Mouse (Mus musculus): ENCODE measurements around the gene Ube2c. TPM values are rescaled to one million over a fixed set of nuclear protein-coding genes. Genes with fewer than 3 reads are reported as not detected.
A peak's percentile ranks its signal among the peaks of the same experiment; 100 is the strongest.

Gene Ube2c
- total and polyA plus RNA-seq, 3 experiments, result 1.5 to 7.3 (median 4.2) TPM

- H3K79me2 ChIP-seq (replicated peaks; ENCODE audit: control insufficient read depth, insufficient read depth, low read length), result no peaks in the 10 kb centered on the region
- intact Hi-C loops (cut with DNase I), result no loop called here
- TF ChIP-seq EP300 (IDR thresholded peaks at IDR 0.05; ENCODE audit: insufficient read depth, low read depth, low read length), result no peak
- TF ChIP-seq POLR2A (IDR thresholded peaks at IDR 0.05; ENCODE audit: insufficient read depth, low read depth, low read length), result no peak
- no peak for TF ChIP-seq CTCF (IDR thresholded peaks at IDR 0.05)
- H3K27ac ChIP-seq, result no peak overlapping the region
- 86% methylated on average over 10 of the region's 11 CpGs for WGBS
- no peak for DNase-seq
- no peak overlapping the region for H3K4me3 ChIP-seq
- no peaks in the 10 kb centered on the region for H3K27me3 ChIP-seq (ENCODE audit: control insufficient read depth, insufficient read depth, low read length)
- peaks cover 17% of the 10 kb centered on the region for H3K36me3 ChIP-seq (ENCODE audit: control insufficient read depth, insufficient read depth, low read length)
- peaks cover 1% of the 10 kb centered on the region; the same call in 1 of the 2 replicates for H3K4me1 ChIP-seq (ENCODE audit: control insufficient read depth, insufficient read depth, low read length)
- H3K9ac ChIP-seq (ENCODE audit: low read depth, low read length), result no peak overlapping the region
Measured at GRCm38 (mm10) chr2:164757841-164758240, 11.9 kb upstream of the Ube2c start.

DNA sequence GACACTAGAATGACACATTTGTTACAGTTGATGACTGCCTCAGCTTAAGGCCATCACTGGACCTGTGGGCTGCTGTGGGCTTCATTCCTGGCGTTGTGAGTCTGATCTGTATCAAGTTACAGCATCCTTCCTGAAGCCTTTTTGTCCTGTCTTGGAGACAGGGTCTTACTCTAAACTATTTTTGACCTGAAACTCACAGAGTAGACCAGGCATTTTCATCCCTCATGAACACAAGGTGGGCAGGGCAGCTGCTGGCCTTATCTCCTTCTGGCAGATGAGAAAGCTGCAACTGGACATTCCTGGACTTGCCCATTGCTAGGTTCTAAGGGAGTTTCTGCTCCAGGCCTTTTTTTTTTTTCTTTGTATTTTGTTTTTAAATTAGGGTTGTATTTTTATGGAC lies 11.0 kb upstream of the Ube2c start:
- no peaks in the 10 kb centered on the region for H3K27me3 ChIP-seq (ENCODE audit: control insufficient read depth, insufficient read depth, low read length)
- H3K79me2 ChIP-seq (replicated peaks; ENCODE audit: control insufficient read depth, insufficient read depth, low read length), result no peaks in the 10 kb centered on the region
- no peak for DNase-seq
- H3K27ac ChIP-seq, result no peak overlapping the region
- WGBS, result 63% methylated on average over 1 of the region's 1 CpGs
- H3K4me3 ChIP-seq, result no peak overlapping the region
- H3K36me3 ChIP-seq (ENCODE audit: control insufficient read depth, insufficient read depth, low read length), result peaks cover 17% of the 10 kb centered on the region
- no peak overlapping the region for H3K9ac ChIP-seq (ENCODE audit: low read depth, low read length)
- intact Hi-C loops (cut with DNase I), result no loop called here
- no peak for TF ChIP-seq POLR2A (IDR thresholded peaks at IDR 0.05; ENCODE audit: insufficient read depth, low read depth, low read length)
- TF ChIP-seq CTCF (IDR thresholded peaks at IDR 0.05), result no peak
- no peak for TF ChIP-seq EP300 (IDR thresholded peaks at IDR 0.05; ENCODE audit: insufficient read depth, low read depth, low read length)
- peaks cover 1% of the 10 kb centered on the region; the same call in 1 of the 2 replicates for H3K4me1 ChIP-seq (ENCODE audit: control insufficient read depth, insufficient read depth, low read length)

DNA sequence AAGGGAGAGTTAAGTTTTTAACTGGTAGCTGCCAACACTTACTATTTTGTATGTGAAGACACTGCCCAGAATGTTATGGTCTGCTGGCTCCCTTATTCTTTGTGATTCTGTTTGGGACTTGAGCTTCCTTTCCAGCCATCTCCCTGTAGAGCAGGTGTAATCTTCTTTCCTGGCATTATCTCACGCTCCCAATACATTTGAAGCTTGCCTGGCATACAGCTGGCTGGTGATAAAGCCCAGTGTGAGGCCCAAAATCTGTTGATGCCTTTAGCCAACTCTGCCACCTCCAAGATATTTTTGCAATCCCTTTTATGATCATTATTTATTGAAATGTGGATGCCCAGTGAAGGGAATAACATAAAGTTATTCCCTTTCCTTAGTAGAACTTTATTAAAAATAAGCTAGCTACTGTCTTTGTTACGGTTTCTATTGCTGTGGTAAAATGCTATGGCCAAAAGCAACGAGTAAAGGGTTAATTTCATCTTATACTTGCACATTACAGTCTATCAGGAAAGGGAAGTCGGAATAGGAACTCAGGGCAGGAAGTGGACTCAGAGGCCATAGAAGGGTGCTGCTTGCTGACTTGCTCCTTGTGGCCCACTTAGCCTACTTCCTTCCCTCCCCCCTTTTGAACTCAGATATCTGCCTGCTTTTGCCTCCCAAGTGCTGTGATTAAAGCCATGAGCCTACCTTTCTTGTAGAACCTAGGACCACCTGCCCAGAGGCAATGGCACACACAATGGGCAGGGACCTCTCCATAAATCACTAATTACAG lies 9.5 kb upstream of the Ube2c start:
- Histone ChIP-seq H3K4me3 (no peak overlapping the region), H3K36me3 (ENCODE audit: control insufficient read depth, insufficient read depth, low read length) (peaks cover 8% of the 10 kb centered on the region), H3K27me3 (ENCODE audit: control insufficient read depth, insufficient read depth, low read length) (no peaks in the 10 kb centered on the region), H3K9ac (ENCODE audit: low read depth, low read length) (no peak overlapping the region), H3K27ac (no peak overlapping the region), H3K4me1 (ENCODE audit: control insufficient read depth, insufficient read depth, low read length) (no peaks in the 10 kb centered on the region; the same call in 1 of the 2 replicates), H3K79me2 (replicated peaks; ENCODE audit: control insufficient read depth, insufficient read depth, low read length) (no peaks in the 10 kb centered on the region)
- no peak for TF ChIP-seq CTCF (IDR thresholded peaks at IDR 0.05)
- no peak for TF ChIP-seq POLR2A (IDR thresholded peaks at IDR 0.05; ENCODE audit: insufficient read depth, low read depth, low read length)
- no peak for TF ChIP-seq EP300 (IDR thresholded peaks at IDR 0.05; ENCODE audit: insufficient read depth, low read depth, low read length)
- no peak for DNase-seq
- WGBS, result 64% methylated on average over 4 of the region's 4 CpGs
- intact Hi-C loops (cut with DNase I), result no loop called here

- TF ChIP-seq EP300 (IDR thresholded peaks at IDR 0.05; ENCODE audit: insufficient read depth, low read depth, low read length), result 0 out of 2 replicates have a peak, but pooled peaks have one; percentile 25
- TF ChIP-seq CTCF (IDR thresholded peaks at IDR 0.05), result no peak
- no peaks in the 10 kb centered on the region for H3K79me2 ChIP-seq (replicated peaks; ENCODE audit: control insufficient read depth, insufficient read depth, low read length)
- WGBS, result 84% methylated on average over 2 of the region's 2 CpGs
- no peak for DNase-seq
- intact Hi-C loops (cut with DNase I), result no loop called here
- H3K9ac ChIP-seq (ENCODE audit: low read depth, low read length), result no peak overlapping the region
- no peaks in the 10 kb centered on the region for H3K27me3 ChIP-seq (ENCODE audit: control insufficient read depth, insufficient read depth, low read length)
- no peak overlapping the region for H3K4me3 ChIP-seq
- no peaks in the 10 kb centered on the region for H3K4me1 ChIP-seq (ENCODE audit: control insufficient read depth, insufficient read depth, low read length)
- no peak overlapping the region for H3K27ac ChIP-seq
- H3K36me3 ChIP-seq (ENCODE audit: control insufficient read depth, insufficient read depth, low read length), result peaks cover 2% of the 10 kb centered on the region; the same call in 1 of the 2 replicates
Measured at GRCm38 (mm10) chr2:164761502-164761901, 8.2 kb upstream of the Ube2c start.

DNA sequence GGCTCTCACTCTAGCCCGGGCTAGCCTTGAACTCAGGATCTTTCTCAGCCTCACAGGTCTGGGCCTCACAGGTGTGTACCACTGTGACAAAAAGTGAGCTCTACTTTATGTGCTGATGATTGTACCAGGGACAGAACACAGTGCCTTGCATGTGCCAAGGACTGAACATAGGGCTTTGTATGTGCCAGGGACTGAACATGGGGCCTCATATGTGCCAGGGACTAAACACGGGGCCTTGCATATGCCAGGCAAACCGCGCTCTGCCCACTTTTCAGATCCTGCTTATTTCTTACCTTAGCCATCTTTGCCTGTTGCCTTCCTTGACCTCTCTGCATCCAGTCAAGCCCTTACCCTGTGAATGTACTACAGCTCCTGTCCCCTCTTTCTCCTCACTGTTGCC lies 7.7 kb upstream of the Ube2c start:
- intact Hi-C loops (cut with DNase I), result no loop called here
- Histone ChIP-seq H3K79me2 (replicated peaks; ENCODE audit: control insufficient read depth, insufficient read depth, low read length) (no peaks in the 10 kb centered on the region), H3K36me3 (ENCODE audit: control insufficient read depth, insufficient read depth, low read length) (peaks cover 2% of the 10 kb centered on the region; the same call in 1 of the 2 replicates), H3K27ac (no peak overlapping the region), H3K4me1 (ENCODE audit: control insufficient read depth, insufficient read depth, low read length) (no peaks in the 10 kb centered on the region), H3K9ac (ENCODE audit: low read depth, low read length) (no peak overlapping the region), H3K4me3 (no peak overlapping the region), H3K27me3 (ENCODE audit: control insufficient read depth, insufficient read depth, low read length) (no peaks in the 10 kb centered on the region)
- no peak for DNase-seq
- TF ChIP-seq POLR2A (IDR thresholded peaks at IDR 0.05; ENCODE audit: insufficient read depth, low read depth, low read length), result no peak
- TF ChIP-seq EP300 (IDR thresholded peaks at IDR 0.05; ENCODE audit: insufficient read depth, low read depth, low read length), result no peak
- TF ChIP-seq CTCF (IDR thresholded peaks at IDR 0.05), result no peak
- WGBS, result 97% methylated on average over 4 of the region's 4 CpGs

DNA sequence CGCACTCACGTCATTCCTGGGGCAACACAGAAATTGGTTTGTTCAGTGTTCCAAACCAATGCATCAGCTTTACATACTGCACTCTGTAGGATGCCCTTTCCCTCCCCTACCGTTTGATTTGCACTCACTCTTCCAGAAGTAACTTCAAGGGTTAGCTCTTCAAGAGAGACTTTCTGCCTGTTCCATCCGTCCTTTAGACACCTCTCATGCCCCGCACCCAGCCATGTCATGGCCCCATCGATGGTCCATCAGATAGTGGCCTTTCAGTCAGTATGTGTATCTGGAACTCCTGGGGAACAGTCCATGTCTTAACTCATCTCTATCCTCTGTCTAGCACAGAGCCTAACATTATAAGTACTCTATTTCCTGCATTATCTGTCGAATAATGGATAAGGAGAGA lies 7.1 kb upstream of the Ube2c start:
- Histone ChIP-seq H3K27ac (no peak overlapping the region), H3K36me3 (ENCODE audit: control insufficient read depth, insufficient read depth, low read length) (peaks cover 2% of the 10 kb centered on the region; the same call in 1 of the 2 replicates)

More for the DNA sequence above, 7.1 kb upstream of the Ube2c start:
- H3K27me3 ChIP-seq (ENCODE audit: control insufficient read depth, insufficient read depth, low read length), result no peaks in the 10 kb centered on the region
- H3K79me2 ChIP-seq (replicated peaks; ENCODE audit: control insufficient read depth, insufficient read depth, low read length), result no peaks in the 10 kb centered on the region
- H3K9ac ChIP-seq (ENCODE audit: low read depth, low read length), result no peak overlapping the region
- no peak for DNase-seq
- 77% methylated on average over 7 of the region's 7 CpGs for WGBS
- intact Hi-C loops (cut with DNase I), result no loop called here
- TF ChIP-seq CTCF (IDR thresholded peaks at IDR 0.05), result no peak
- TF ChIP-seq POLR2A (IDR thresholded peaks at IDR 0.05; ENCODE audit: insufficient read depth, low read depth, low read length), result 0 out of 2 replicates have a peak, but pooled peaks have one; percentile 10
- no peak for TF ChIP-seq EP300 (IDR thresholded peaks at IDR 0.05; ENCODE audit: insufficient read depth, low read depth, low read length)
- H3K4me1 ChIP-seq (ENCODE audit: control insufficient read depth, insufficient read depth, low read length), result no peaks in the 10 kb centered on the region
- H3K4me3 ChIP-seq, result no peak overlapping the region

Data from heart, adult 2 months (tissue).